Mouse (Mus musculus): ENCODE measurements around the gene Kbtbd4. TPM values are rescaled to one million over a fixed set of nuclear protein-coding genes. Genes with fewer than 3 reads are reported as not detected.

The Kbtbd4 gene
- polyA plus RNA-seq, 1 experiment: 11.9 TPM

GRCm38 (mm10) chr2:90871180-90871961 is 33.2 kb upstream of the Kbtbd4 start:
- no peak overlapping the region for H3K4me3 ChIP-seq
- TF ChIP-seq MYOG (IDR thresholded peaks at IDR 0.05; ENCODE audit: control insufficient read depth in 1 of 3, insufficient read depth in 1 of 3, insufficient read length in 2 of 3, low read depth in 2 of 3): peak in 1 of 3 experiments; percentile 55
- peak; percentile 61 for TF ChIP-seq TCF3 (IDR thresholded peaks at IDR 0.05; ENCODE audit: insufficient read length, low read depth)
- TF ChIP-seq POLR2A (IDR thresholded peaks at IDR 0.05; ENCODE audit: insufficient read length, low read depth): no peak
- no peak for TF ChIP-seq USF1 (IDR thresholded peaks at IDR 0.05; ENCODE audit: low read depth)
- no peak for TF ChIP-seq CEBPB (IDR thresholded peaks at IDR 0.05; ENCODE audit: insufficient read depth, poor library complexity, severe bottlenecking)
- no peak for TF ChIP-seq MAX (IDR thresholded peaks at IDR 0.05; ENCODE audit: low read depth)
- TF ChIP-seq E2F4 (IDR thresholded peaks at IDR 0.05; ENCODE audit: insufficient read depth): no peak
- TF ChIP-seq SRF (IDR thresholded peaks at IDR 0.05; ENCODE audit: control insufficient read depth, insufficient read length, low read depth): no peak
- no peak for TF ChIP-seq REST (IDR thresholded peaks at IDR 0.05; ENCODE audit: insufficient read depth, insufficient read length)
- peak; percentile 96 to 100 (median 100) for TF ChIP-seq MYOD1 (IDR thresholded peaks at IDR 0.05; ENCODE audit: control insufficient read depth in 1 of 3, insufficient read length in 2 of 3, low read depth in 2 of 3)
- peak; percentile 95 for TF ChIP-seq TCF12 (IDR thresholded peaks at IDR 0.05; ENCODE audit: insufficient read depth, poor library complexity, severe bottlenecking)
- no peak for TF ChIP-seq POLR2AphosphoS2 (IDR thresholded peaks at IDR 0.05; ENCODE audit: insufficient read length, low read depth)

GRCm38 (mm10) chr2:90874025-90874424 is 30.5 kb upstream of the Kbtbd4 start:
- H3K79me2 ChIP-seq (ENCODE audit: control insufficient read depth, insufficient read depth): no peaks in the 10 kb centered on the region
- H3K4me2 ChIP-seq (ENCODE audit: low read depth): no peak overlapping the region
- no peaks in the 10 kb centered on the region for H3K27me3 ChIP-seq (ENCODE audit: control insufficient read depth, insufficient read depth, insufficient read length)
- no peak overlapping the region for H3K4me3 ChIP-seq
- H3K36me3 ChIP-seq (ENCODE audit: control insufficient read depth, insufficient read depth): no peaks in the 10 kb centered on the region
- no peak for TF ChIP-seq TCF3 (IDR thresholded peaks at IDR 0.05; ENCODE audit: insufficient read length, low read depth)
- no peak for TF ChIP-seq CEBPB (IDR thresholded peaks at IDR 0.05; ENCODE audit: insufficient read depth, poor library complexity, severe bottlenecking)
- no peak for TF ChIP-seq REST (IDR thresholded peaks at IDR 0.05; ENCODE audit: insufficient read depth, insufficient read length)
- TF ChIP-seq MYOG (IDR thresholded peaks at IDR 0.05; ENCODE audit: control insufficient read depth in 1 of 3, insufficient read depth in 1 of 3, insufficient read length in 2 of 3, low read depth in 2 of 3): no peak
- TF ChIP-seq POLR2AphosphoS2 (IDR thresholded peaks at IDR 0.05; ENCODE audit: insufficient read length, low read depth): no peak
- TF ChIP-seq USF1 (IDR thresholded peaks at IDR 0.05; ENCODE audit: low read depth): no peak
- no peak for TF ChIP-seq E2F4 (IDR thresholded peaks at IDR 0.05; ENCODE audit: insufficient read depth)
- TF ChIP-seq TCF12 (IDR thresholded peaks at IDR 0.05; ENCODE audit: insufficient read depth, poor library complexity, severe bottlenecking): no peak
- no peak for TF ChIP-seq MYOD1 (IDR thresholded peaks at IDR 0.05; ENCODE audit: control insufficient read depth in 1 of 3, insufficient read length in 2 of 3, low read depth in 2 of 3)
- no peak for TF ChIP-seq MAX (IDR thresholded peaks at IDR 0.05; ENCODE audit: low read depth)
- TF ChIP-seq SRF (IDR thresholded peaks at IDR 0.05; ENCODE audit: control insufficient read depth, insufficient read length, low read depth): no peak
- TF ChIP-seq POLR2A (IDR thresholded peaks at IDR 0.05; ENCODE audit: insufficient read length, low read depth): no peak
- H3ac ChIP-seq (ENCODE audit: control insufficient read depth, insufficient read length): no peak overlapping the region

More at GRCm38 (mm10) chr2:90871180-90871961, 33.2 kb upstream of the Kbtbd4 start:
- Histone ChIP-seq H3ac (ENCODE audit: control insufficient read depth, insufficient read length) (no peak overlapping the region), H3K36me3 (ENCODE audit: control insufficient read depth, insufficient read depth) (peaks cover 7% of the 10 kb centered on the region), H3K79me2 (ENCODE audit: control insufficient read depth, insufficient read depth) (no peaks in the 10 kb centered on the region), H3K27me3 (ENCODE audit: control insufficient read depth, insufficient read depth, insufficient read length) (no peaks in the 10 kb centered on the region), H3K4me2 (ENCODE audit: low read depth) (peak overlapping the region; percentile 73)

- no peaks in the 10 kb centered on the region for H3K27me3 ChIP-seq (ENCODE audit: control insufficient read depth, insufficient read depth, insufficient read length)
- H3K79me2 ChIP-seq (ENCODE audit: control insufficient read depth, insufficient read depth): no peaks in the 10 kb centered on the region
- no peak for TF ChIP-seq MAX (IDR thresholded peaks at IDR 0.05; ENCODE audit: low read depth)
- no peak overlapping the region for H3ac ChIP-seq (ENCODE audit: control insufficient read depth, insufficient read length)
- no peak overlapping the region for H3K4me3 ChIP-seq
- H3K36me3 ChIP-seq (ENCODE audit: control insufficient read depth, insufficient read depth): no peaks in the 10 kb centered on the region
- H3K4me2 ChIP-seq (ENCODE audit: low read depth): no peak overlapping the region
Measured at GRCm38 (mm10) chr2:90875239-90875638, 29.3 kb upstream of the Kbtbd4 start.

GRCm38 (mm10) chr2:90877584-90878259 is 26.8 kb upstream of the Kbtbd4 start:
- no peak for TF ChIP-seq POLR2AphosphoS2 (IDR thresholded peaks at IDR 0.05; ENCODE audit: insufficient read length, low read depth)
- no peak for TF ChIP-seq POLR2A (IDR thresholded peaks at IDR 0.05; ENCODE audit: insufficient read length, low read depth)
- TF ChIP-seq MAX (IDR thresholded peaks at IDR 0.05; ENCODE audit: low read depth): no peak
- no peak for TF ChIP-seq SRF (IDR thresholded peaks at IDR 0.05; ENCODE audit: control insufficient read depth, insufficient read length, low read depth)
- TF ChIP-seq TCF3 (IDR thresholded peaks at IDR 0.05; ENCODE audit: insufficient read length, low read depth): no peak
- no peak for TF ChIP-seq MYOG (IDR thresholded peaks at IDR 0.05; ENCODE audit: control insufficient read depth in 1 of 3, insufficient read depth in 1 of 3, insufficient read length in 2 of 3, low read depth in 2 of 3)
- TF ChIP-seq TCF12 (IDR thresholded peaks at IDR 0.05; ENCODE audit: insufficient read depth, poor library complexity, severe bottlenecking): no peak
- TF ChIP-seq USF1 (IDR thresholded peaks at IDR 0.05; ENCODE audit: low read depth): no peak
- TF ChIP-seq MYOD1 (IDR thresholded peaks at IDR 0.05; ENCODE audit: control insufficient read depth in 1 of 3, insufficient read length in 2 of 3, low read depth in 2 of 3): no peak
- TF ChIP-seq CEBPB (IDR thresholded peaks at IDR 0.05; ENCODE audit: insufficient read depth, poor library complexity, severe bottlenecking): no peak
- TF ChIP-seq REST (IDR thresholded peaks at IDR 0.05; ENCODE audit: insufficient read depth, insufficient read length): no peak
- TF ChIP-seq E2F4 (IDR thresholded peaks at IDR 0.05; ENCODE audit: insufficient read depth): no peak
- Histone ChIP-seq H3K4me3 (no peak overlapping the region), H3K4me2 (ENCODE audit: low read depth) (no peak overlapping the region), H3K79me2 (ENCODE audit: control insufficient read depth, insufficient read depth) (no peaks in the 10 kb centered on the region), H3ac (ENCODE audit: control insufficient read depth, insufficient read length) (no peak overlapping the region), H3K27me3 (ENCODE audit: control insufficient read depth, insufficient read depth, insufficient read length) (no peaks in the 10 kb centered on the region), H3K36me3 (ENCODE audit: control insufficient read depth, insufficient read depth) (no peaks in the 10 kb centered on the region)

All from myocyte (in vitro differentiated cells).